Mouse (Mus musculus): ENCODE data around the gene Kyat3.

Kyat3 gene

GRCm38 (mm10) chr3:142747673-142748072 lies 46.8 kb downstream of the Kyat3 start:
- DNase-seq (ENCODE audit: low spot score in 2 of 2): no peak

GRCm38 (mm10) chr3:142749131-142749530 lies 48.3 kb downstream of the Kyat3 start:
- no peak for DNase-seq (ENCODE audit: low spot score in 2 of 2)

GRCm38 (mm10) chr3:142755132-142755867 lies 54.4 kb downstream of the Kyat3 start:
- no peak for DNase-seq (ENCODE audit: low spot score in 2 of 2)

GRCm38 (mm10) chr3:142757841-142758240 lies 57.0 kb downstream of the Kyat3 start:
- no peak for DNase-seq (ENCODE audit: low spot score in 2 of 2)

GRCm38 (mm10) chr3:142758593-142758992 lies 57.7 kb downstream of the Kyat3 start:
- no peak for DNase-seq (ENCODE audit: low spot score in 2 of 2)

- no peak for DNase-seq (ENCODE audit: low spot score in 2 of 2)
Observed at GRCm38 (mm10) chr3:142760356-142760755, 59.5 kb downstream of the Kyat3 start.

- peak; percentile 84 to 91 for DNase-seq (ENCODE audit: low spot score in 2 of 2)
Observed at GRCm38 (mm10) chr3:142764995-142765777, 64.3 kb downstream of the Kyat3 start, which contains the start of gene Gtf2b. Gene Gtf2b (plus strand): TSS chr3:142765045.

- DNase-seq (ENCODE audit: low spot score in 2 of 2): no peak
Observed at GRCm38 (mm10) chr3:142765778-142766165, 64.9 kb downstream of the Kyat3 start.

- no peak for DNase-seq (ENCODE audit: low spot score in 2 of 2)
Observed at GRCm38 (mm10) chr3:142768498-142768897, 67.6 kb downstream of the Kyat3 start.

GRCm38 (mm10) chr3:142770518-142770917 lies 69.7 kb downstream of the Kyat3 start:
- DNase-seq (ENCODE audit: low spot score in 2 of 2): no peak

GRCm38 (mm10) chr3:142773538-142774191 lies 72.8 kb downstream of the Kyat3 start:
- DNase-seq (ENCODE audit: low spot score in 2 of 2): no peak

- no peak for DNase-seq (ENCODE audit: low spot score in 2 of 2)
Observed at GRCm38 (mm10) chr3:142777227-142777626, 76.4 kb downstream of the Kyat3 start.

GRCm38 (mm10) chr3:142786423-142787072 lies 85.7 kb downstream of the Kyat3 start:
- no peak for DNase-seq (ENCODE audit: low spot score in 2 of 2)

GRCm38 (mm10) chr3:142795587-142795986 lies 94.7 kb downstream of the Kyat3 start:
- no peak for DNase-seq (ENCODE audit: low spot score in 2 of 2)

Measured in spleen, postnatal 14 days (tissue).